Mouse (Mus musculus) heart, postnatal 0 days (tissue): ENCODE data around the gene Kctd6. TPM values are rescaled to one million over a fixed set of nuclear protein-coding genes. Genes with fewer than 3 reads are reported as not detected.

Experiments
- ATAC-seq: fragments of 200-750 bp; cut with Nextera tagmentation; 2 replicates; pipeline ENCODE4 v1.8.0; 2017; ENCODE audit warnings: low read depth, moderate number of reproducible peaks, moderate library complexity; ENCODE audit not compliant: insufficient read depth
- DNase-seq: peaks from one replicate; pipeline ENCODE4 v3.0.0-alpha.2; 2016; ENCODE audit warnings: low spot score
- H3K27ac ChIP-seq: fragments of 300-500 bp; sonication (generic); 2 replicates; pipeline ENCODE4 v1.5.1; 2014; ENCODE audit warnings: low read depth, mild to moderate bottlenecking
- H3K27me3 ChIP-seq: fragments of 300-500 bp; sonication (generic); 2 replicates; pipeline ENCODE4 v1.6.1; 2014; ENCODE audit warnings: low read length, mixed read lengths; ENCODE audit not compliant: control insufficient read depth, insufficient read depth
- H3K36me3 ChIP-seq: fragments of 300-500 bp; sonication (generic); replicated peaks from 2 replicates; pipeline ENCODE4 v1.6.1; 2014; ENCODE audit warnings: low read length, mixed read lengths; ENCODE audit not compliant: control insufficient read depth, insufficient read depth
- H3K4me1 ChIP-seq: fragments of 300-500 bp; sonication (generic); 2 replicates; pipeline ENCODE4 v1.6.1; 2014; ENCODE audit warnings: antibody characterized with exemption; ENCODE audit not compliant: control insufficient read depth, insufficient read depth
- H3K4me2 ChIP-seq: fragments of 300-500 bp; sonication (generic); 2 replicates; pipeline ENCODE4 v1.6.1; 2014; ENCODE audit warnings: low read depth, mild to moderate bottlenecking, low read length, moderate library complexity
- H3K4me3 ChIP-seq: fragments of 300-500 bp; sonication (generic); 2 replicates; pipeline ENCODE4 v1.5.1; 2014; ENCODE audit warnings: low read depth, low read length
- H3K9ac ChIP-seq: fragments of 300-500 bp; sonication (generic); replicated peaks from 2 replicates; pipeline ENCODE4 v1.6.1; 2014; ENCODE audit warnings: low read depth, low read length, mixed read lengths
- H3K9me3 ChIP-seq: fragments of 300-500 bp; sonication (generic); replicated peaks from 2 replicates; pipeline ENCODE4 v1.6.1; 2016; ENCODE audit warnings: low read length; ENCODE audit not compliant: control insufficient read depth
- CTCF ChIP-seq: IDR thresholded peaks from 2 replicates; pipeline ENCODE4 v1.5.1; 2016; ENCODE audit warnings: antibody characterized with exemption, control low read depth, low read depth
- EP300 ChIP-seq: IDR thresholded peaks from 2 replicates; pipeline ENCODE4 v1.6.1; 2016; ENCODE audit warnings: antibody characterized with exemption, low read depth
- WGBS: fragments of 180-500 bp; shearing (Covaris S2); extraction: QIAGEN DNeasy Blood & Tissue Kit; methylation state at CpG from one replicate; pipeline ENCODE4 v1.1.7; 2014; 5-methylcytosine and 5-hydroxymethylcytosine counted together
- polyA plus RNA-seq: library from polyadenylated mRNA; unstranded; fragments of >200 nt; fragmentation: Nextera tagmentation; extraction: Ambion mirVana; gene quantifications from 2 replicates; pipeline ENCODE4 v1.2.1, GENCODE M21; 2015
- total RNA-seq: library from RNA; depleted of rRNA; stranded (reverse); fragments of >200 nt; gene quantifications from 2 replicates; pipeline ENCODE4 v1.2.3, GENCODE M21; 2014; ENCODE audit warnings: low replicate concordance

Gene Kctd6
- total and polyA plus RNA-seq, 2 experiments from 2014 or later, result 7.9 to 12.6 TPM

DNA sequence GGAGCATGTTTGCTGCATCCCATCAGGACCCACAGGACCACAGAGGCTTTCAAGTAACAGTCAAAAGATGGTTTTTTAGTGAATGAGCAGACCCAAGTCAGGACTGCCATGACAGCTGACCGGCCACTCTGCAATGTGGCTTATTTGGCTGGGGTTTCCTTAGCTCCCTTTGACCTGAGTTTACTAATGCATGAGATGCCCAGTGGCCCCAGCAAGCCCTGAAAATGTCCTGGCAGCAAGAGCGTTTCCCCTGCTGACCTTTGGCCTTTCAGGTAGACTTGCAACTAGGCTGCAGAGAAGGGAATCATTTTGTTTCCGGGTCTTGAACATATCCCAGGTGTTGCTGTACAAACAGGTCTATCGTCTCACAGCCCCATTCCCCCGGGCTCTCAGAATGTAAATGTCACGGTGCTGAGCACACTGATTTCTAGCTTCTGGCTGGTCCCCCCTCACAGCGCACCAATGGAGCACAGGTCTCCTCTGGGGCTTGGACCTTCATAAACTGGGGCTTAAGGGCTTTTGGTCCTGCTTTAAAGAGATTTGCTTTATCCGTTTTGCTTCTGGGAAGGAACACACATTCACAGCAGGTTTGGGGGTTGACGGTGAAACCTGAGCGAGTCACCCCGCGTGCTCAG, 22.5 kb upstream of the Kctd6 start:
- no peak overlapping the region for H3K27ac ChIP-seq
- TF ChIP-seq EP300, result no peak
- no peak for TF ChIP-seq CTCF
- DNase-seq (no peak), ATAC-seq (no peak)
- no peaks in the 10 kb centered on the region for H3K36me3 ChIP-seq
- H3K27me3 ChIP-seq, result no peaks in the 10 kb centered on the region
- H3K4me1 ChIP-seq, result no peaks in the 10 kb centered on the region
- H3K4me3 ChIP-seq, result no peak overlapping the region
- no peak overlapping the region for H3K9ac ChIP-seq
- H3K9me3 ChIP-seq, result no peaks in the 10 kb centered on the region
- no peak overlapping the region for H3K4me2 ChIP-seq
- 77% methylated on average over 12 of the region's 12 CpGs for WGBS

DNA sequence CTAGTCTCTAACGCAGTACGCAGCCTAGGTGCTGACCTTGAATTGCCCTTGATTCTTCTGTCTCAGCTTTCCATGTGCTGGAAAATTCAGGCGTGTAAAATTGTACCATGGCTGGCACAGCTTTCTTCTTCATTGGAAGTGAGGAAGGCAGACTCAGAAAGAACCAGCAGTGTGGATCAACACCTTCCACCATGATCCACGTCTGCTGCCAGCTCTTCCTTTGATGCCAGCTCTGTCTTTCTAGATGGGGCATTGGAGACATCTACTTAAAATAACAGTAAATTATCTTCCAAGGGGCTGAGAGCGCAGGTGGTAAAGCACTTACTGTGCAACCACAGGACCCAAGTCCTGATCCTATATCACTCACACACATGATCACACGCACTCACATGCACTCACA, 21.2 kb upstream of the Kctd6 start:
- TF ChIP-seq CTCF (no peak), EP300 (no peak)

DNA sequence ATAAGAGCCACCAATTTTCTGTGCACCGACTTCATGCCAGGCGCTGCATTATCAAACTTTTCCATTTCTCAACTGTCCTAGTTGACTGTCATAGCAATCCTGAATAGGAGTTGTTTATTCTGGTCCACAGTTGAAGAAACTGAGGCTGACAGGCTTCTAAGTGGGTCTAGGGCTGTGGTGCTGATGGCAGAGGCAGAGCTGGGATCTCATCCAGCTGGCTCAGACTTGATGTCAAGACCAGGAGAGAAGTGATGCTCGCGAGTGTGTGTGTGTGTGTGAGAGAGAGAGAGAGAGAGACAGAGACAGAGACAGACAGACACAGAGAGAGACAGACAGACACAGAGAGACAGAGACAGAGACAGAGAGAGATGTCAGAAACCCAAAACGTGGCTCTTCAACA, 13.2 kb upstream of the Kctd6 start:
- Histone ChIP-seq H3K9ac (no peak overlapping the region), H3K9me3 (no peaks in the 10 kb centered on the region), H3K27ac (no peak overlapping the region; the same call in 1 of the 2 replicates), H3K27me3 (no peaks in the 10 kb centered on the region), H3K4me2 (peak overlapping the region; percentile 6; the same call in 1 of the 2 replicates), H3K4me1 (no peaks in the 10 kb centered on the region), H3K4me3 (no peak overlapping the region), H3K36me3 (no peaks in the 10 kb centered on the region)
- ATAC-seq (peak; percentile 75), DNase-seq (peak; percentile 39)
- no peak for TF ChIP-seq EP300
- no peak for TF ChIP-seq CTCF
- 37% methylated on average over 5 of the region's 5 CpGs for WGBS

More for the DNA sequence above, 21.2 kb upstream of the Kctd6 start:
- ATAC-seq, result no peak
- H3K4me3 ChIP-seq, result no peak overlapping the region
- H3K27ac ChIP-seq, result no peak overlapping the region
- H3K36me3 ChIP-seq, result no peaks in the 10 kb centered on the region
- H3K9ac ChIP-seq, result no peak overlapping the region
- WGBS, result 80% methylated on average over 6 of the region's 6 CpGs
- no peak overlapping the region for H3K4me2 ChIP-seq
- H3K9me3 ChIP-seq, result no peaks in the 10 kb centered on the region
- H3K27me3 ChIP-seq, result no peaks in the 10 kb centered on the region
- no peaks in the 10 kb centered on the region for H3K4me1 ChIP-seq
- DNase-seq, result no peak

DNA sequence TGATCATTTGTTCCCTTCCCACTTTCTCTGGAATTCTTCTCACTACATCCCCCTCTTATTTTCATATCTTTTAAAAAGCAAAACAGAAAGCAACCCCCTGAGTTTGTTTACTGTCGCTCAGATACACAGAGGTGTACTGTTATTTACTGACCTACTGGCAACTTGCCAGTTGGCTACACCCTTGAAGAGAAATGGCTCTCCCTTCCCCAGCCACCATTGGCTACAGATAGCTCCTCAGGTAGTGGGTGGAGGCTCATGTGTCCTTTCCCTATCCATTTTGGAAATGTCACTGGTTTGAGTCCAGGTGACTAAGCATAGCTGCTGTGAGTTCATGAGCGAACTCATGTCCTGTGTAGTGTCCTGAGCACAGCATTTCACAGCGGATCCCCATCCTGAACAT, 12.2 kb upstream of the Kctd6 start:
- Histone ChIP-seq H3K4me1 (peaks cover 8% of the 10 kb centered on the region), H3K4me2 (no peak overlapping the region), H3K27ac (no peak overlapping the region), H3K9ac (no peak overlapping the region), H3K27me3 (no peaks in the 10 kb centered on the region), H3K36me3 (no peaks in the 10 kb centered on the region), H3K4me3 (no peak overlapping the region), H3K9me3 (no peaks in the 10 kb centered on the region)
- 67% methylated on average over 3 of the region's 3 CpGs for WGBS
- no peak for ATAC-seq
- TF ChIP-seq CTCF, result no peak
- no peak for TF ChIP-seq EP300
- DNase-seq, result no peak

DNA sequence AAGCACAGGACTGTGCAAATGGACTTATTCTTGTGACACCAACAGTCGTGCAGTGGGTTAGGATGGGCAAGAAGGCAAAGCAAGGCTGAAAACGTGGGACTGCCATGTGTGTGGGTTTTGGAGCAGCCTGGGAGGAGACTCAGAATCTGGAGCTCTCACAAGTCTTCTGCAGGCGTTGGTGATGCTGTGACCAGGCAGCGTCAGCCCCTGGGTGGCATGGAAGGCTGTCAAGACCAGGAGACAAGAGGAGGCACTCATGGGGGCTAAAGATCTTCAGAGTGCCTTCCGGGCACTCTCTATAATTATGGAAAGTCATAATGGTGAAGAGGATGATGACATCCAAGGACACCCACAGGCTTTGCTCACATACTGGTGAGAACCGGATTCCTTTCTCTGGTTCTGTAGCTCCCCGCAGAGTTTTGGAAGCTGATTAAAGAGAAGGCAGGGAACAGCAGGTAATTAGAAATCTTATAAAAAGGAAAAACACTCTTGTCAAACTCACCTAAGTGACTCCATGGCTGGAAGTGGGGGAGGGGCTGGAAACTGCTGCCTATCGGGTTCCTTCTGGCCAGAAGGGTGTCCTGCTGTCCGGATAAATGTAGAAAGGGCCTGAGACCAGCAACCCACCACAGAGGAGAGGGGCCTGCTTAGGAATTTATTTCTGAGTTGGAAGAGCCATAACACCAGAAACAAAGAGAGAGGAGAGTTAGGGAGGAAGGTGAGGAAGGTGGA, 7.6 kb upstream of the Kctd6 start:
- TF ChIP-seq CTCF (no peak), EP300 (no peak)
- DNase-seq, result no peak
- 48% methylated on average over 9 of the region's 9 CpGs for WGBS
- Histone ChIP-seq H3K27ac (no peak overlapping the region), H3K4me3 (no peak overlapping the region), H3K4me1 (peaks cover 15% of the 10 kb centered on the region), H3K36me3 (no peaks in the 10 kb centered on the region), H3K9ac (no peak overlapping the region), H3K9me3 (no peaks in the 10 kb centered on the region), H3K4me2 (no peak overlapping the region), H3K27me3 (no peaks in the 10 kb centered on the region)
- ATAC-seq, result no peak
